Mouse (Mus musculus) thymus, postnatal 36 days (tissue): ENCODE data around the gene Rnft1.
"Not testable (repeated sequence)": the region's sequence is repeated elsewhere in the genome, so short reads cannot be mapped to it uniquely, and the experiment has no call there.

Experiments used
- DNase-seq, 2 experiments: peaks; one replicate each; pipeline ENCODE4 v3.0.0; 2022; ENCODE audit warnings: mixed read lengths in 2 of 2

The Rnft1 gene

DNA sequence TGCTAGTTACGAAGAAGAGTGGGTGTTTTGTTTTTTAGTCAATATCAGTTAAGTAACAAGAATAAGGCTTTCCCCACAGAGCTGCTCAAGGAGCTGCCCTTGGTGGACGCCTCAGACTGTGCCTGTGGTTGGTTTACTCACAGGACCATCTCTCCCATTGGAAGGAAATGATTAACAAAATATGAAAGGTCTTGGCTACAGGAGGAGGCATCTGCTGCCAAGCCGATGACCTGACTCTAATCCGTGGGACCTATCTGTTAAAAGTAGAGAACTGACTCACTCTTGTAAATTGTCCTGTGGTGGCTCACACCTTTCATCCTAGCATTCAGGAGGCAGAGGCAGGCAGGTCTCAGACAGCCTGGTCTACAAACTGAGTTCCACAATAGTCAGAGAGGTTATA lies 43.1 kb downstream of the Rnft1 start:
- DNase-seq: no peak

DNA sequence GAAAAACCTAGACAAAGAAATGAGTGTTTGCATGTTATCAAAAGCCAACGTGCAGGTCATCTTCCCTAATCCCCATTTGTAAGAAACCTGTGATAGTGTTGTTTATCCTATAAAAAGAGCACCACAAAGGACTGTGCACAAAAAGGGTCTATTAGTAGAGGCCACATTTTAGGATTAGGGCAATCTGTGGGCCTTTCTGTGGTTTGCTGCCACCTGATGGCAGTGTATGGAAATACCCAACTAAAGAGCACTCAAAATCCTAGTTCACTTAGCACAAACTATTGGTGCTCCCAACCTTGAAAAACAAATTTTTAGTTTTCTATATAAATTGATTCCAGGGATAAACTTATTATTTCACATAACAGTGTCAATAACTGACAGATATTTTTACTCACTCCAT lies 48.4 kb downstream of the Rnft1 start:
- DNase-seq: no peak

DNA sequence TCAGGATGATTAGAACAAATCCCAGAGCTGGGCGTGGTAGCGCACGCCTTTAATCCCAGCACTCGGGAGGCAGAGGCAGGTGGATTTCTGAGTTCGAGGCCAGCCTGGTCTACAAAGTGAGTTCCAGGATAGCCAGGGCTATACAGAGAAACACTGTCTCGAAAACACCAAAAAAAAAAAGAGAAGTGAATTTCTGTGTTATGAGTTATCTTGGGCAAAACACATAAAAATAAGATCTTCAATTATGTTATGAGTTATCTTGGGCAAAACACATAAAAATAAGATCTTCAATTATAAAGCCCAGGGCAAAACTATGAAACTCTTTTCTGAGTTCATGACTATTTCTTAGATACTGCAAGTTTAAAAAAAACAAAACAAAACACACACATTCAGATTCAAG lies 48.8 kb downstream of the Rnft1 start:
- not testable (repeated sequence) for DNase-seq

DNA sequence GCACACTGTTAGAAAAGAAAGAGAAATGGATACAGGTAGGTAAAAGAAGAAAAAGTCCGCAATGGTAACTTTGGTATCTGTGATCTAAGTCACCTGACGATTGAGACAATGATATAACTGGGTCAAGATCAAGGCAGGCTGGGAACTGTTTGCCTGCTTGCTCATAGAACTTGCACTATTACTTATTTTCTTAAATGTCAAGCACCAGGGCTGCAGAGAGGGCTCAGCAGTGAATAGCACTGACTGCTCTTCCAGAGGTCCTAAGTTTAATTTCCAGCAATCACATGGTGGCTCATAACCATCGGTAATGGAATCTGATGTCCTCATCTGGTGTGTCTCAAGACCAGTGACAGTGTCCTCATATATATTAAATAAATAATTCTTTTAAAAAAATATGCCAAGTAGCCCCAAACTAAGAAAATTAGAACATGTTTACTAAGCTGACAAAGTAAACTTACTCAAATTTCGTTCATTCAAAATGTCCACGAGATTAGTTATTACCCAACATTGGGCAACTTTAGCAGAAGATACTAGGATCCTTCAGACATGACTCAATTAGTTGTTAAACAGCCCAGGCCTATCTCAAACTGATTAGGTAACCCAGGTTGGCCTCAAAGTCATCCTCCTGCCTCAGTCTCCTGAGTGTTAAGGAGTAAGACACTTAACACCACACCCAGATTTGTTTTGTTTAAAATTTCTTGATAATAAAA lies 49.9 kb downstream of the Rnft1 start:
- DNase-seq: no peak

DNA sequence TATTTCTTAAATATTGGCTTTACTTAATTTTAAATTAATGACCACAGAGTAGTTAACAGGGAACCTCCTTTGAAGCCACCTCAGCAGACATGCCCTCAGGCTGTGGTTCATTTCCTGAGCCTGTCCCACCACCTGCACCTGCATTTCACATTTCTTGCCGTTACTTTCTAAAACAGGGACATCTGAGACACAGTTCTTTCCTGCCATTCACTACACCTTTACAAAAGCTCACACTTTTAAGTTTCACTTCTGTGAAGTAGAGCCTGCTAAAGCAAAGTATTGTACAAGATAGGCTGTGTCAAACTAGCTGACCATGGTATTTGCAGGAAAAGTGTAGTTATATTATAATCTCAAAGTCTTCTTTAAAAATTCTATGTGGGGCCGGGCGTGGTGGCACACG lies 54.3 kb downstream of the Rnft1 start:
- peak; percentile 21 to 60 for DNase-seq

DNA sequence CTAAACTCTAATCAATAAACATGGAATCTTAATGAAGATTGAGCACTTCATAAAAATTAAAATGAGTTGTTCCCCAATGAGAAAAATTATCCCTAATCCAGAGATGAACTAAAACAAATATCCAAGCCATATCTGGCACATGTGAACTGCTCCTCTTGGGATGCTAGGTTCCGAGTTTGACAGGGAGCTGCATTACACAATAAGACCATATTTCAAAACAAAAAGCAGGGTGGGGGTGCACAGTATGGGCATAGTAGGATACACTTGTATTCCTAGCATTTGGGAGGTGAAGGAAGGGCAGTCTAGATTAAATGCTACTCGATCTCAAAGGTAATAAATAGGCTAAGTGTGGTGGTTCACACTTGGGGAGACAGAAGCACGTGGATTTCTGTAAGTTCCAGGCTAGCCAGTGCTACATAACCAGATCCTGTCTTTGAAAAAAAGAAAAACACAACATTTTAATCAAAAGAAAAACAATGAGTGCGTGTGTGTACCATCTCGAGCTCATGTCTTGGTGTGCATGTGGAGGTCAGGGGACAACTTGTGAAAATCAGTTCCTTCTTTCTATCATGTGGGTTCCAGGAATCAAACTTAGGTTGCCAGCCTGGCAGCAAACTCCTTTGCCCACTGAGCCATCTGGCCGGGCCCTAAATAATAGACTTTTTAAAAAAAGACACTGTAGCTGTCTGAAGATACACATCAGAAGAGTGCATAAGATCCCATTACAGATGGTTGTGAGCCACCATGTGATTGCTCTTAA lies 55.4 kb downstream of the Rnft1 start:
- DNase-seq: no peak

DNA sequence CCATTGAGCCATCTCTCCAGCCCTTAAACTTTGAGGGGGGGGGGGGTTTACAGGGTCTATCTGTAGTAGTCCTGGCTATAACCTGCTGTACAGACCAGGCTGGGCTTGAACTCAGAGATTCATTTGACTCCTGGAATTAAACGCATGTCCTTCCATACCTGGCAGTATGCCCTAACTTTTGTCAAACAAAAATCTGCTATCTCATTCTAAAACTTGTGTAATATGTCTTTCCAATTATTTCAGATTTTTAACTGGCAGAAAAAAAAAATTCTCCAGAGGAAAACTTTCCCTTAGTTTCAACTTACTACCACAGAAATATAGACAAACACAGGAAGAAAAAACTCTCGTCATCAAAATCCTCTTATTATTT lies 56.0 kb downstream of the Rnft1 start:
- DNase-seq: no peak

DNA sequence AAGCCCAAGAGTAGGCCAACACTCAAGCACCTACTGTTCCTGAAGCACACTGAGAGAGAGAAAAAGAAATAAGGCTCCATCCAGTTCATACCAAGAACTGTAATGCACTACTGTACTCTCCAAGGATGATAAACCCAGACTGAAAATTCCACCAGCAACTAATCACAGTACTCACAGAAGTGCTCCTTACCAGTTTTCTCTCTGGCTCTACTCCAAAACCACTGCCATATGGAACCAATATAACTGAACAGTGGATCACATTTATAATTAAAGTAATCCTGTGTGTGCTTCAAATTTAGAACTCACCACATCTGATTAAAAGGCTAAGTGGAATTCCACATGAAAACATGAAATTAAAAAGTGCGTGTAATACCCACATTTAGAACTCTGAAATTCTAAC lies 58.4 kb downstream of the Rnft1 start:
- DNase-seq: no peak

DNA sequence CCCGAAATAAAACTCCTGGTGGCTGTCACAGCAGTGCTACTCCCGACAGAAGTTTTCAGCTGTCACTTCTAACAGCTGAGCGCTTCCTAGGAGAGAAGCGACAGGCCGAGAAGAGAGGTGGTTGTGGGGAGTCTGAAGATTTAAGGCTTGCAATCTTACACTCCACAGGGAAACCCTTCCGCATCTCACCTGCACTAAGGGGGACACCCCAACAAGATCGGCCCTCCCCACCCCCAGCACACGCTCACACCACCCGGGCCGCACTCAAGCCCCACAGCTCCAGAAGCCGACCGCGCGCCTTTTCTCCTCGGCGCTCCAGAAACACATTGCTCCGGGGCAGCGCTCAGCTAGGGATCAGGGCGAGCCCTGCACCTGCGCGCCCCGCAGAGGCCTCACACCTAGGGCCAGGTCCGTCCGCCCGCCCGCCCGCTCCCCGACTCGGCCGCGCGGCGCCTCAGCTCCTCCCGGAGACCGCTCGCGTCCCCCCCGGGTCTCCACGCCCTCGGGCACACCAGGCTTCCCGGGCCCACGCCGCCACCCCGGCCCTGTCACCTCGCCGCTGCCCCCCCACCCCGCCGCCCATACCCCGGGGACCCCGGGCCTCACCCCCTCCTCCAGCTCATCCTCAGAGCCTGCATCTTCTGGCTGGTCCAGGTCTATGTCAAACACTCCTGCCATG lies 59.6 kb downstream of the Rnft1 start:
- no peak for DNase-seq

DNA sequence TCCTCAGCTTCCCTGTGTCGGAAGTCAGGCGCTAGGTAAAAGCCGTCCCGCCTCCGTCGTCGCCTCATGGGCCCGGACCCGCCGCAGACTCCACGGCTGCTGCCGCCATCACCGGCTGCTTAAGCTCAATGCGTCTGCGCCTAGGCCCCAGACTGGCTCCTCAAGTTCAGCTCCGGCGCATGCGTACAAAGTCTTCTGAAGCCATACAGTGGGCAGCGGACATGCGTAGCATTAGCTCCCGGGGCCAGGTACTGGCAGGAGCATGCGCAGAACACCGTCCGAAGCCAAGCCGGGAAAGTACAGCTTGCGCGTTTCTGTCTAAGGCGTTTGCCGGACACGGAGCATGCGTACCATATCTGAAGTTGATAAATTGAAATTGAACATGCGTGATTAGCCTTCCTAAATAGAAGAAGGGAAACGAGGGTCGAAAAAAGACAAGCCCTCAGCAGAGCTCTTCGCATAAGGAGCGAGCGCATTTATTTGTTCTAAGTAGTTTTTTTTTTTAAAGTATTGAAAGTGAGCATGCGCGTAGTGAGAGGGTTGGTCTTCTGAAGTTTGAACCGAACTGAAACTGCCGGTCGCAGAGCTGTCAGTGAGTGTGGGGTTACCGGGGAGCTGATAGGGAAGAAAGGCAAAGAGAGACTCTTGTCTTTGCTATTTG lies 60.3 kb downstream of the Rnft1 start, which contains the start of the genes Rps6kb1 and Tubd1:
Rps6kb1 (minus strand) TSS at position 167 of the 661 bp plus-strand sequence.
Tubd1 (plus strand) TSS at position 353 of the 661 bp plus-strand sequence.
- DNase-seq: peak; percentile 98 to 99

DNA sequence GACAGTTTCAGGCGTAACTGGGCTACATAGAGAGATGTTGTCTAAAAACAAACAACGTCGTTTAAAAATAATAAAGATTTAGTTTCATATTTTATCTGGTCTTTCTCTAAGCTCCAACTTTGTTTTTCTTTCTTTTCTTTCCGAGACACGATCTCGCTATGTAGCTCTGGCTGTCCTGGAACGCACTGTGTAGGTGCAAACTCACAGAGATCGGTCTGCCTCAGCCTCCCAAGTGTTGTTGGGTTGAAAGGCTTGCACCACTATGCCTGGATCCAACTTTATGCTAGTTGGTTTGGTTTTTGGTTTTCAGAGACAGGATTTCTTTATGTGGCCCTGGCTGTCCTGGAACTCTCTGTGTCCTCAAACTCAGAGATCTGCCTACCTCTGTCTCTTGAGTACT lies 61.1 kb downstream of the Rnft1 start:
- DNase-seq: peak in 1 of 2 experiments; percentile 7

DNA sequence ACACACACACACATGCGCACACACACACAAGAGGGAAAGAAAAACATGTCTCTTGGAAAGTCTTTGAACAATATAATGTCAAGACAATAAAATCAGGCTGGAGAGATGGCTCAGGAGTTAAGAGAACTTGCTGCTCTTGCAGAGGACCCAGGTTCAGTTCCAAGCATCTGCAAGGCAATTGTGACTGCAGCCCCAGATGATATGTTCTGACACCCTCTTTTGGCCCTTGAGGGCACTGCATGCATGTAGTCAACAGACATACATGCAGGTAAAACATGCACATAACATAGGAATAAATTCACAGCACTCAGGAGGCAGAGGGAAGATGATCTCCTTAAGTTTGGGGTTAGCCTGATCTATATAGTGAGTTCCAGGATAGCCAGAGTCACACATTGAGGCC lies 63.0 kb downstream of the Rnft1 start:
- DNase-seq: peak; percentile 28 to 42
